Mouse (Mus musculus): ENCODE data around the gene Wnt9b. TPM values are rescaled to one million over a fixed set of nuclear protein-coding genes. Genes with fewer than 3 reads are reported as not detected.

The Wnt9b gene
- total and polyA plus RNA-seq, 3 experiments, result 0.09 to 0.47 (median 0.45) TPM

DNA sequence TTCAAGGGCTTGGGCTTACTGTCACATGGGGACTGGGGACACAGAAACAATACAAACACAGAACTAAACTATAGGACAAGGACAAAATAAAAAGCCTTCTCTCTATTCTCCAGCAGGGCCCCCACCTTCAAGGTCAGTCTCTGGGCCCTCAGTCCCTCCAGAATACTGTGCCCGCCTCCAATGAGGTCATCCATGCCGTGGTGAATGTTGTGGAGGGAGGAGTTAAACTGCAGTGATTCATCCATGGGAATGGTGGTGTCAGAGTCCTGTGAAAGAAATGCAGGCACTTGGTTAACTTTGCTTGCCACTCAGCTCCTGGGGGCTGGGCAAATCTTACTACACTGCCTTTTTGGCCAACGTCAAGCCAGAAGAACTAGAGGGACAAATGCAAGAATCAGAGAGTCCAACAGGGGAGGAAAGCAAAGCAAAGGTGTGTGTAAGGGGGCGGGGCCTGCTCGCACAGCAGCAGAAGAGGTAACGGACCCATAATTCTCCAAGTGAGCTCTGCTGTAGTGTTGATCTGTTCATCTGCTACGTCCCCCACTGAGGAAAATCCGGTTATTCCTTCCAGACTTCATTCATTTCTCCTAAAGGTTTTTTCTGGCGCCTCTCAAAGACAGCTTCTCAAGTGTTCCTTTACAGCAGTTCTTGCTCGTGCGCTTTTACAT lies 65.8 kb downstream of the Wnt9b start:
- peak; percentile 89 for DNase-seq

Other genes starting within 250 kb of the Wnt9b start
- gene Lrrc37a, start 245.2 kb downstream of the Wnt9b start, total RNA-seq (2021), result not detected
- gene Lrrc37a, start 245.2 kb downstream of the Wnt9b start, polyA plus RNA-seq (2012; rRNA removed), result not detected in 2 replicates
- gene Gm884, start 128.7 kb downstream of the Wnt9b start, total RNA-seq (2021), result not detected
- gene Gm884, start 128.7 kb downstream of the Wnt9b start, polyA plus RNA-seq (2012; rRNA removed), result not detected in 2 replicates
- not detected for gene Lyzl6, start 110.9 kb downstream of the Wnt9b start, total RNA-seq (2021)
- gene Lyzl6, start 110.9 kb downstream of the Wnt9b start, polyA plus RNA-seq (2012; rRNA removed), result not detected in 2 replicates
- gene Rprml, start 100.3 kb downstream of the Wnt9b start, total RNA-seq (2021), result under 1 TPM in 1 of 2 experiments, not detected in 1; 0.48 TPM
- 1.1 and 1.2 TPM in 2 replicates for gene Rprml, start 100.3 kb downstream of the Wnt9b start, polyA plus RNA-seq (2012; rRNA removed)
- 100 to 1,000 TPM in 1 of 2 experiments, 10 to 100 TPM in 1; 82.7 to 101 TPM for gene Gosr2, start 51.9 kb downstream of the Wnt9b start, total RNA-seq (2021)
- 56.3 and 76.7 TPM in 2 replicates for gene Gosr2, start 51.9 kb downstream of the Wnt9b start, polyA plus RNA-seq (2012; rRNA removed)
- under 1 TPM in 1 of 2 experiments, not detected in 1; 0.17 TPM for gene Wnt3, start 24.3 kb upstream of the Wnt9b start, total RNA-seq (2021)
- not detected in 2 replicates for gene Wnt3, start 24.3 kb upstream of the Wnt9b start, polyA plus RNA-seq (2012; rRNA removed)
- gene Nsf, start 204.2 kb upstream of the Wnt9b start, total RNA-seq (2021), result 100 to 1,000 TPM; 101 to 180 TPM
- 46.7 and 86.7 TPM in 2 replicates for gene Nsf, start 204.2 kb upstream of the Wnt9b start, polyA plus RNA-seq (2012; rRNA removed)
- 10 to 100 TPM; 47.2 to 54.9 TPM for gene Arf2, start 216.9 kb upstream of the Wnt9b start, total RNA-seq (2021)
- 4.5 and 4.6 TPM in 2 replicates for gene Arf2, start 216.9 kb upstream of the Wnt9b start, polyA plus RNA-seq (2012; rRNA removed)